In the genomic region with DNA sequence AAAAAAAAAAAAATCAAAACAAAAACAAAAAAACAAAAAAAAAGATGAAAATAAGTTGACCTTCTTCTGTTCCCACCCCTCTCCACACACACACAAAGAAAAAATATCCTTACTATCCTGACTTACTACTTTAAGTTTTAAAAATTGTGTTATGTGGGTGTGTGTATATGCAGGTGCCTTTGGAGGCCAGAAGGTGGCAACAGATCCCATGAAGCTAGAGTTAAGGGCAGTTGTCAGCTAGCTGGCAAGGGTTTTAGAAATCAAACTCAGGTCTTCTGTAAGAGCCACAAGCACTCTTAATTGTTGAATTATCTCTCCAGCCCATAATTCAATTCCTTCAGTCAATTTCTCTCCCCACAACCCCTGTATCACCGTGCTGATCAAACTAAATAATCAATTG, we compare ENCODE assay signal across 17 mouse cellular contexts. TPM values are rescaled to one million over a fixed set of nuclear protein-coding genes. Genes with fewer than 3 reads are reported as not detected.
A peak's percentile ranks its signal among the peaks of the same experiment; 100 is the strongest.
DNase-seq lines count a peak whose midpoint lies in the region; ATAC-seq and TF ChIP-seq lines count a peak whose summit lies in the region.
"Had no signal": no experiment of that assay in that cellular context is flagged by ENCODE, and none has a peak within 500 bp of the region (broad histone marks: within the 10 kb centered on the region; RNA-seq: fewer than 3 reads in every experiment).

No protein-coding gene starts in this region.

- WGBS in heart, adult 2 months = 88% methylated on average over 1 of the region's 1 CpGs
- WGBS in lung, embryonic 14.5 days = 78% methylated on average over 1 of the region's 1 CpGs

- H3K9me3 ChIP-seq in lung, embryonic 14.5 days (ENCODE audit: low read depth, low read length) = no peaks in the 10 kb centered on the region
- H3K9me3 ChIP-seq: embryonic facial prominence, embryonic 12.5 days; forebrain, embryonic 13.5 days had no signal

- intact Hi-C loops in heart, adult 2 months (cut with DNase I) = no loop called here

- ATAC-seq in lung, embryonic 14.5 days (ENCODE audit: insufficient read depth) = no peak
- peak; percentile 87 for ATAC-seq in megakaryocyte-erythroid progenitor cell, adult 5-6 weeks (replicated peaks; ENCODE audit: low FRiP score, low TSS enrichment, poor library complexity, severe bottlenecking)
- ATAC-seq: forebrain, embryonic 13.5 days; intestine, embryonic 16.5 days; midbrain, embryonic 16.5 days had no signal

- H3K4me1 ChIP-seq in heart, adult 2 months (ENCODE audit: control insufficient read depth, insufficient read depth, low read length) = no peaks in the 10 kb centered on the region
- H3K4me1 ChIP-seq in lung, embryonic 14.5 days (ENCODE audit: insufficient read depth) = no peaks in the 10 kb centered on the region
- H3K4me1 ChIP-seq: embryonic facial prominence, embryonic 12.5 days; forebrain, embryonic 13.5 days had no signal

- no peaks in the 10 kb centered on the region for H3K36me3 ChIP-seq in heart, adult 2 months (ENCODE audit: control insufficient read depth, insufficient read depth, low read length)
- no peaks in the 10 kb centered on the region for H3K36me3 ChIP-seq in lung, embryonic 14.5 days (ENCODE audit: insufficient read depth)
- H3K36me3 ChIP-seq: embryonic facial prominence, embryonic 12.5 days had no signal

- H3K9ac ChIP-seq in heart, adult 2 months (ENCODE audit: low read depth, low read length) = no peak overlapping the region
- H3K9ac ChIP-seq in lung, embryonic 14.5 days = no peak overlapping the region
- H3K9ac ChIP-seq: embryonic facial prominence, embryonic 12.5 days; forebrain, embryonic 13.5 days had no signal

- no peak for TF ChIP-seq EP300 in heart, adult 2 months (IDR thresholded peaks at IDR 0.05; ENCODE audit: insufficient read depth, low read depth, low read length)

- no peaks in the 10 kb centered on the region for H3K27me3 ChIP-seq in heart, adult 2 months (ENCODE audit: control insufficient read depth, insufficient read depth, low read length)
- H3K27me3 ChIP-seq in lung, embryonic 14.5 days (ENCODE audit: insufficient read depth, low read length) = no peaks in the 10 kb centered on the region
- H3K27me3 ChIP-seq: embryonic facial prominence, embryonic 12.5 days; forebrain, embryonic 13.5 days had no signal

- no peaks in the 10 kb centered on the region for H3K79me2 ChIP-seq in heart, adult 2 months (replicated peaks; ENCODE audit: control insufficient read depth, insufficient read depth, low read length)

- no peak for TF ChIP-seq POLR2A in heart, adult 2 months (IDR thresholded peaks at IDR 0.05; ENCODE audit: insufficient read depth, low read depth, low read length)

- no peak overlapping the region for H3K4me2 ChIP-seq in lung, embryonic 14.5 days
- H3K4me2 ChIP-seq: embryonic facial prominence, embryonic 12.5 days; forebrain, embryonic 13.5 days had no signal

- DNase-seq in heart, adult 2 months = no peak
- DNase-seq in heart, adult 8-10 months (ENCODE audit: low spot score) = no peak
- DNase-seq in lung, embryonic 14.5 days = peak; percentile 35
- DNase-seq in lung, postnatal 4 days = no peak
- peak; percentile 31 for DNase-seq in ZHBTc4 (ENCODE audit: low read depth, low spot score)
- no peak for DNase-seq in spleen, postnatal 4 days (ENCODE audit: low spot score in 2 of 2)
- no peak for DNase-seq in urinary bladder, adult 2 months (ENCODE audit: low spot score)
- DNase-seq: gastrocnemius, postnatal 25 days; left cerebral cortex, postnatal 4 days; lung, postnatal 14 days; thymus, postnatal 36 days had no signal

- H3K27ac ChIP-seq in heart, adult 2 months = no peak overlapping the region
- no peak overlapping the region for H3K27ac ChIP-seq in lung, embryonic 14.5 days (ENCODE audit: low read depth)
- H3K27ac ChIP-seq: embryonic facial prominence, embryonic 12.5 days; forebrain, embryonic 13.5 days had no signal

- TF ChIP-seq CTCF in heart, adult 2 months (IDR thresholded peaks at IDR 0.05) = peak; percentile 56
- TF ChIP-seq CTCF in lung, embryonic 14.5 days (IDR thresholded peaks at IDR 0.05; ENCODE audit: low read depth) = peak; percentile 51

- no peak overlapping the region for H3K4me3 ChIP-seq in heart, adult 2 months
- H3K4me3 ChIP-seq in lung, embryonic 14.5 days (ENCODE audit: low read depth, low read length) = no peak overlapping the region
- H3K4me3 ChIP-seq: embryonic facial prominence, embryonic 12.5 days; forebrain, embryonic 13.5 days had no signal

RNA-seq across cellular contexts. Expression of a gene that starts 22.8 kb away (rescaled TPM):
- 1 to 10 TPM; 5.2 to 6.5 TPM for total RNA-seq in heart, adult 2 months (2021)
- 18.3 and 21.6 TPM in 2 replicates for polyA plus RNA-seq in heart, adult 2 months (2012; rRNA removed)
- total RNA-seq in heart, adult 8-10 months (2022) = 1 to 10 TPM; 5.3 to 8.2 (median 6.3) TPM
- 2.1 and 4.3 TPM in 2 replicates for polyA plus RNA-seq in lung, embryonic 14.5 days (2014; fragmentation: Nextera tagmentation; extraction: Ambion mirVana)
- not detected in 2 replicates for total RNA-seq in megakaryocyte-erythroid progenitor cell, adult 5-6 weeks (2014; fragmentation: Nextera tagmentation)
- total RNA-seq in megakaryocyte-erythroid progenitor cell, adult 5-6 weeks (2017) = 0.14 TPM in 1 of 2 replicates, not detected in the other
- polyA plus RNA-seq in urinary bladder, adult 2 months (2012; rRNA removed) = 0.18 and 0.21 TPM in 2 replicates
- total RNA-seq: gastrocnemius, postnatal 25 days had no signal

RNA-seq across cellular contexts. Expression of a gene that starts 27.0 kb away (rescaled TPM):
- under 1 TPM; 0.10 to 0.43 TPM for total RNA-seq in heart, adult 2 months (2021)
- polyA plus RNA-seq in heart, adult 2 months (2012; rRNA removed) = 0.08 TPM in 1 of 2 replicates, not detected in the other
- under 1 TPM in 2 of 4 experiments, not detected in 2; 0.14 to 0.19 TPM for total RNA-seq in heart, adult 8-10 months (2022)
- 0.18 and 0.45 TPM in 2 replicates for polyA plus RNA-seq in lung, embryonic 14.5 days (2014; fragmentation: Nextera tagmentation; extraction: Ambion mirVana)
- total RNA-seq in megakaryocyte-erythroid progenitor cell, adult 5-6 weeks (2014; fragmentation: Nextera tagmentation) = 5.9 and 14.7 TPM in 2 replicates
- 11.5 and 14.7 TPM in 2 replicates for total RNA-seq in megakaryocyte-erythroid progenitor cell, adult 5-6 weeks (2017)
- polyA plus RNA-seq in urinary bladder, adult 2 months (2012; rRNA removed) = not detected in 2 replicates
- total RNA-seq: gastrocnemius, postnatal 25 days; layer of hippocampus, adult 18-20 months; left cerebral cortex, postnatal 4 days had no signal
- polyA plus RNA-seq: forebrain, embryonic 13.5 days; midbrain, embryonic 16.5 days had no signal

Comparison
In these comparisons a context has a peak if more than half of its experiments do, and no peak if none do; other contexts are left out.
1. DNase-seq: peak in lung, embryonic 14.5 days (single experiment) and ZHBTc4 (single experiment); none in heart, adult 2 months (0 of 2), heart, adult 8-10 months (single experiment), lung, postnatal 4 days (0 of 2), spleen, postnatal 4 days (0 of 2) and urinary bladder, adult 2 months (single experiment).
2. RNA of a gene that starts 22.8 kb away (total RNA-seq): 5.3 to 8.2 TPM in heart, adult 8-10 months and 5.2 to 6.5 TPM in heart, adult 2 months; 0.14 TPM in megakaryocyte-erythroid progenitor cell, adult 5-6 weeks; every median in the first group is over 4 times any median in the second.
3. RNA of a gene that starts 27.0 kb away (total RNA-seq): 5.9 to 14.7 TPM in megakaryocyte-erythroid progenitor cell, adult 5-6 weeks; 0.10 to 0.43 TPM in heart, adult 2 months and 0.14 to 0.19 TPM in heart, adult 8-10 months; every median in the first group is over 4 times any median in the second.